Mouse (Mus musculus) right cerebral cortex, postnatal 4 days (tissue): ENCODE measurements around the gene B3gat1.

Experiments used
- DNase-seq: peaks from one replicate; pipeline ENCODE4 v3.0.0-alpha.2; 2022

The B3gat1 gene

DNA sequence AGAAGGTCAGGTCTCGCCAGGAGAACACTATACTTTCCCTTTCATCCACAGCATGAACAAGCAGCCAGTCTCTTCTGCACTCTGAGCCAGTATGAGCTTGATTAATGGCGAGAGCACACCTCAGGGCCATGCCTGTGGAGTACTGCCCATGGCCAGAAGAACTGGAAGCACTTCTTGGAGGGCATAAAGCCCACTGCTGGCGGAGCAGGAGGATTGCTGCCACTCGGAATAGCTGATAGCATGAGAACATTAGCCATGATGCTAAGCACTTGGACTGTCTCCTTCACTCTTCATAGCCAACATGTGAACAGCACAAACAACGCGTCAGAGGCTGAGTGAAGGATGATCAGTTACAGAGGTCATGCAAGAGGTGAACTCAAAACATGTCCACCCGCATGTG is 44.9 kb downstream of the B3gat1 start:
- DNase-seq = no peak

DNA sequence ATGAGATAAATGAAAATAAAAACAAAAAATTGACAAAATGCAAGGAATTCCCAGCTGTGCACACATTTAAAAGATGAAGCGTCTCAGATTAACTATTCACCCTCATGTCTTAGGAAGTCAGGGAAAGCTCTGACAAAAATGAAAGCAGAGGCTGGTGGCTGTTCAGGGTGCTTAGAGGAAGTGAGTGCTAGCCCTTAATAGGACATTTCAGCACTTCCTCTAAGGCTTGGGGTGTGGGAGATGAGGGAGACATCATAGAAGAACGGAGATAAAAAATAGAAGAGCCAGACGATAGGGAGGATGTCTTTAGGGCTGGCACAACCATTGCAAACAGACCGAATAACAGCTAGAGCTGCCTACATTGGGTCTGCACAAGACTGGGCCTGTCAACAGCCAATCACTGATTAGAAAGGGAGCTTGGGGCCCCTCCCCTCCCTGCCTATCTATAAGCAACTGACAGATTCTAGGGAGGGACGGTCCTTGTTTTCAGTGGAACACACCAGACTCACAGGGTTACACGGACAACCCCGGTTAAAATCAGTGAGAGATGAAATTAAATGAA is 50.0 kb downstream of the B3gat1 start:
- DNase-seq = no peak

DNA sequence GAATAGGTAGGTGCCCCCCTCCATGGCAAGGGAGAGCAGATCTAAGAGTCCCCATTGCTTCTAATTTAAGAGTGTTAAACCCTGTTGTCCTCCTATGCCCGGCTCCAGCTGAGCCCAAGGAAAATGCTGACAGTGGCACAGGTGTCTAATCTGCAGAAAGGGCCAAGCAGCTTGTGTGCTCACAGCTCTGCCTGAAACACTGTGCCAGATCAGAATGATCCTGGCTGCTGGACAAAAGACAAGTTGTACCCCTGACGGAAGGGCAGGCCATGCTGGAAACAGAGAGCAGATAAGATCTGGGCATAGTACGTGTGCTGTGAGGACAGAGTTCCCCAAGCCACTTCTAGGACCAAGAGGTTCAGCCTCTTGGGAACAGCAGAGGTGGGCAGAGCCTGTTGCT is 59.3 kb downstream of the B3gat1 start:
- DNase-seq = no peak

DNA sequence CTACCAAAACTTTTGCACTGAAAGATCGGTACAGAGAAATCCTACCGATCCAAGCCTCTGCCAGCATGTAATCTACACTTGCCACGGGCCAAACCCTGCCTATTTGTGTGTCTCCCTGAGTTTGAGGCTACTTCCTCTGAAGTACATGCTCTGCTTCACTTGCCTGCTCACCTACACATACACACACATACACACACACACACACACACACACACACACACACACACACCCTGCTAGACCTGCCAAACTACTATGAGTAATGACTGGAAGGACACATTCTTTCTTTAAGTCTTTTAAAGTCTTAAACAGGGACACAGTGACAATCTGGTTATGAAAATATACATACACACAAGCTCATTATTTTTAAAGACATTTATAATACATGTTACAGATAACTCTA is 64.7 kb downstream of the B3gat1 start:
- DNase-seq = no peak

DNA sequence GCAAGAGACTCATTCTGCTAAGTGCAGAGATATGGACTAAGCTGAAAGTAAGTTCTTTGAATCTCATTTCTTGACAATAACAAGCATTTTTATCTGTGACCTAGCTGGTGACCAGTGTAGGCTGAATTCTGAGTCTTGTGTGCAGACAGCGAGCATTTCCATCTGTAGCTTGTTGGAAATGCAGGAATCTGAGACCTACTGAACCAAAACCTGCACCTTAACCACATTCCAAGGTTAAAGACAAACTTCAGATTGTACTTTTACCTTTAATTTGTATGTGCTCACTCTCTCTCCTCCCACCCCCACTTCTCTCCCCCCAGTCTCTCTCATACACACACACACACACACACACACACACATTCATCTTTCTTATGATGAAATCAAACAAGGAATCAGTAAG is 65.2 kb downstream of the B3gat1 start:
- no peak for DNase-seq

DNA sequence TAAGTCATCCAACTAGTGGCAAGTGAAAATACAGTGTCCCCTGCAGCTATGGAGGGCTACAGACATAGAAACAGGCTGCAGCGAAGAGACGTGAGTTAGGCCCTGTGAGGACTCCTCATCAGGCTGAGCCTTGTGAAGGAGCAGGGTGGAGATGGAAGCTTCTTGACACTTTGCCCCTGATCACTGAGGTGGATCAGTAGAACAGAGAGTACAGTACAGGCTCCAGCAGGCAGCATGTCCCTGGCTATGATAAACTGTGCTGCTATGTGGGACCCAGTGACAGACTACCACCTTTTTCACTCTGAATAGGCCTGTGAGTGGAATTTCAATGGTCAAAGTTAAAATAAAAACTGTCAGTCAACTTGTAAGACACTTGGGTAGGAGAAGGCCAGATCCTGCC is 66.8 kb downstream of the B3gat1 start:
- no peak for DNase-seq

DNA sequence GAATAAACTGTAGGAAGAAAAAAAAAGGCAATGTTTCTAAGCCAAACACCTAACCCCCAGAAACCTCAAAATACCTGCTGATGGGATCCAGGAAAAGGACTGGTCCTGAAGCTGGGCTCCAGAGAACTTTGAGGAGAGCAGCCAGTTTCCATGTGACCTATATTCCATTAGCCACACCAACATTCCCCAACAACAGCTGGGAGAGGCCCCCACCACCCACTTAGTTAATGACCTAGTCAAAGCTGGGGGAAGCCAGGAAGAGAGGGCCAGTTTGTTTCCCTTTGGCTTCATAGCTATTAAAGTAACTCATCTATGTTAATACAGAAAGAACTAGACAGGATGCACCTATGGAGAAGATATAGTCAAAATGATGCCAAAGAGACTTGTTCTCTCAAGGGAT is 70.8 kb downstream of the B3gat1 start:
- no peak for DNase-seq

DNA sequence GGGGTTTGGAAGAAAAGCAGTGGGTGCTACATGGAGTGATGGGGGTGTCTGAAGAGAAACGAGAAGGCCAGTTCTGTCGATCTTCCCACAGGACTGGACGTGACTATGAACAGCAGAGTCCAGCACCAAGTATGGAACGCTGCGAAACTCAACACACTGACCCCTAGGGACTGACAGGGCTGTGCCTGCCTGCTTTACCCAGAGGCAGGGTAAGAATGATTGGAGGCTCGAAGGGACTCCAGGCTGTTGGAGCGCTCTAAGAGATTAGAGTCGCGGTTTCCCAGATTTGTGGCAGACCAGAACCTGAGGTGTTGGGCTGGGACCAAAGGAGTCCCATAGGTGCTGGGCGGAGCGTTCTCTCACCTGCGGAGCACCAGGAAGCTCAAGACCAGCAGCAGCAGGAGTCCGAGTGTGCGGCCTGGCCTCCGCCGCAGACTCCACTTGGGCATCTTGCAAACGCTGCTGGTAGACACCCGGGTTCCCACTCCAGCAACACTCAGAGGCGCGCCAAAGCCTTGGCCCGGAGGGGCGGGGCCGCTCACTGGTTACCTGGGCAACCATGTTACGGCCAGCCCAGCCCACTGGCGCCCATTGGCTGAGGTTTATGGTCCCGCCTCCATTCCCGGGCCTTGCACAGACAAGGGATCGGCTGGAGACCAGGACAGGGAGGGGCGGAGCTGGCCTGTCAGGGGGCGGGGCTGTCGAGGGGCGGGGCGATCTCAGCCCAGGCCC is 72.6 kb downstream of the B3gat1 start, which contains the start of gene Glb1l2:
Gene Glb1l2, minus strand, starts transcription at position 534 of the 732 bp plus-strand sequence.
- peak; percentile 87 for DNase-seq

DNA sequence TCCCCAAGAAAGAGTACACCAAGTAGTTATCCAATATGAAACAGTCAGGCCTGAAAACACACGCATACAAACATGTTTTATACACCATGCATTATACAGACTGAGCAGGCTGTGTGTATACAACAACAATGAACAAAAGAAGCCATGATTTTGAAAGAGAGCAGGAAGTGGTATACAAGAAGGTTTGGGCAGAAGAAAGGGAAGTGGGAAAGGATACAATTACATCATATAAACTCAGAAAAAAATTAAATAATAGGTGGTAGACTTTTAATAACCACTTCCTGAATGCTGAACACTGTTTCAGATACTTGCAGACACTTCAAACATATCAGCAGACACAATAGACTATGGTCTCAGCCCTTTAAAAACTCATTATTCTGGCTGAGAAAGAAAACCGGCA is 75.2 kb downstream of the B3gat1 start:
- no peak for DNase-seq
